10 mouse cellular contexts compared by ENCODE assay signal in the genomic region with DNA sequence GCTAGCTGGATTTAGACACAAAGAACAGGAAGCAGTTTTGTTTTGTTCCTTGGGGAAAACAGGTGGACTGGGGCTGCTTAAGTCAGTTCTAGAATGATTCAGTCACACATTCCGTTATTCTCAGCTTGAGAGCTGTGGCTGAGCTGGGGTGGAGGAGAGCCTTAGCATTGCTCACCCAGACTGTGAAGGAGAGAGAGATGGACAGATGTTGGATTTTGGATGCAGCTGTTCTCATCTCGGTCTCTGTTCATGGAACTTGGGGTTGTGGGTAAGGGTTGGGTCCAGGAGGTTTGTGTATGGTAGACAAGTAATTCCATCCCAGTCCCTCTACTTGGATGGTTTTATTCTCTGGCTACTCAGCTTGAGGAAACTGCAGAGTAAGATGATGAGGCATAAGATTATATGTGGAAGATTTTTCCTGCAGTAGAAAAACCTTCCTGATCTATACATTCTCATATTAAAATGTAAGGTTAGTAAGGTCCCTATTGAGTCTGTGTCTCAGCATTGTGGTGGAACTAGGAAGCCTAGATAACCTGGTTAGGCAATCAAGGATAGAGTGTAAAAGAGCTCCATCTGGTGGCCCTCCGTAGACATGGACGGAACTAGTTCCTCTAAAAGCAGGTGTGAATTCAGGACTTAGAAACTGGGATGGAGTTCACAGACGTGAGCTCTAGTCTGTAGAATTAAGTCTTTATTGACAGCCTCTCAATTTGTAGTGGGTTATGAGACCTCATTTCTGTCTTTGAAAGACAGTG. TPM values are rescaled to one million over a fixed set of nuclear protein-coding genes. Genes with fewer than 3 reads are reported as not detected.
DNase-seq lines count a peak whose midpoint lies in the region; ATAC-seq and TF ChIP-seq lines count a peak whose summit lies in the region.
"Had no signal": no experiment of that assay in that cellular context is flagged by ENCODE, and none has a peak within 500 bp of the region (broad histone marks: within the 10 kb centered on the region; RNA-seq: fewer than 3 reads in every experiment).

No protein-coding gene starts in this region.

- H3K9me3 ChIP-seq in forebrain, postnatal 0 days (ENCODE audit: low read length): no peaks in the 10 kb centered on the region
- H3K9me3 ChIP-seq in forebrain, embryonic 13.5 days (replicated peaks): no peaks in the 10 kb centered on the region
- no peaks in the 10 kb centered on the region for H3K9me3 ChIP-seq in neural tube, embryonic 12.5 days
- H3K9me3 ChIP-seq in hindbrain, embryonic 16.5 days (ENCODE audit: control insufficient read depth, low read length): no peaks in the 10 kb centered on the region
- H3K9me3 ChIP-seq: heart, embryonic 15.5 days had no signal

- peak; percentile 73; the same call in 1 of the 2 replicates for ATAC-seq in forebrain, postnatal 0 days
- ATAC-seq in forebrain, embryonic 13.5 days: no peak
- 0 out of 2 replicates have a peak, but pooled peaks have one; percentile 37 for ATAC-seq in neural tube, embryonic 12.5 days (ENCODE audit: low FRiP score, low read depth)
- ATAC-seq in hindbrain, embryonic 16.5 days: peak; percentile 77

- no peak overlapping the region for H3K4me3 ChIP-seq in forebrain, postnatal 0 days (ENCODE audit: low read depth, low read length)
- no peak overlapping the region for H3K4me3 ChIP-seq in forebrain, embryonic 13.5 days
- H3K4me3 ChIP-seq in neural tube, embryonic 12.5 days: no peak overlapping the region
- H3K4me3 ChIP-seq in hindbrain, embryonic 16.5 days (ENCODE audit: low read length): no peak overlapping the region
- H3K4me3 ChIP-seq: heart, embryonic 15.5 days; myocyte had no signal

- H3K27me3 ChIP-seq in forebrain, postnatal 0 days (ENCODE audit: insufficient read depth, low read length): no peaks in the 10 kb centered on the region
- no peaks in the 10 kb centered on the region for H3K27me3 ChIP-seq in forebrain, embryonic 13.5 days
- no peaks in the 10 kb centered on the region for H3K27me3 ChIP-seq in neural tube, embryonic 12.5 days (replicated peaks)
- H3K27me3 ChIP-seq in hindbrain, embryonic 16.5 days (replicated peaks; ENCODE audit: control insufficient read depth, insufficient read depth, low read length): no peaks in the 10 kb centered on the region
- H3K27me3 ChIP-seq: heart, embryonic 15.5 days had no signal

- no peak overlapping the region for H3K27ac ChIP-seq in forebrain, postnatal 0 days (ENCODE audit: low read depth, low read length)
- no peak overlapping the region for H3K27ac ChIP-seq in forebrain, embryonic 13.5 days
- no peak overlapping the region for H3K27ac ChIP-seq in neural tube, embryonic 12.5 days
- H3K27ac ChIP-seq in hindbrain, embryonic 16.5 days (ENCODE audit: low read depth, low read length): no peak overlapping the region
- H3K27ac ChIP-seq: heart, embryonic 15.5 days had no signal

- no peak overlapping the region for H3K9ac ChIP-seq in forebrain, postnatal 0 days
- H3K9ac ChIP-seq in forebrain, embryonic 13.5 days: no peak overlapping the region
- no peak overlapping the region for H3K9ac ChIP-seq in neural tube, embryonic 12.5 days
- H3K9ac ChIP-seq in hindbrain, embryonic 16.5 days (ENCODE audit: low read depth, low read length): no peak overlapping the region
- H3K9ac ChIP-seq: heart, embryonic 15.5 days had no signal

- peaks cover 65% of the 10 kb centered on the region for H3K36me3 ChIP-seq in forebrain, postnatal 0 days (ENCODE audit: insufficient read depth)
- peaks cover 83% of the 10 kb centered on the region for H3K36me3 ChIP-seq in forebrain, embryonic 13.5 days (ENCODE audit: poor library complexity, severe bottlenecking)
- peaks cover 70% of the 10 kb centered on the region for H3K36me3 ChIP-seq in neural tube, embryonic 12.5 days
- peaks cover 26% of the 10 kb centered on the region for H3K36me3 ChIP-seq in hindbrain, embryonic 16.5 days (ENCODE audit: control insufficient read depth, insufficient read depth, low read length)

- DNase-seq in forebrain, postnatal 0 days: peak; percentile 57
- DNase-seq in neural tube, embryonic 10.5 days (ENCODE audit: extremely low spot score, low spot score): no peak
- peak; percentile 44 for DNase-seq in retina, postnatal 1 day
- no peak for DNase-seq in adrenal gland, adult 18-20 months (ENCODE audit: low spot score in 2 of 2)
- no peak for DNase-seq in urinary bladder, postnatal 36 days (ENCODE audit: low spot score in 2 of 2)

- peak; percentile 62 for TF ChIP-seq CTCF in forebrain, postnatal 0 days (IDR thresholded peaks at IDR 0.05; ENCODE audit: low read depth)

- no peak overlapping the region for H3K4me2 ChIP-seq in forebrain, postnatal 0 days (ENCODE audit: low read depth)
- no peak overlapping the region for H3K4me2 ChIP-seq in forebrain, embryonic 13.5 days
- H3K4me2 ChIP-seq in neural tube, embryonic 12.5 days (replicated peaks): no peak overlapping the region
- no peak overlapping the region for H3K4me2 ChIP-seq in hindbrain, embryonic 16.5 days (ENCODE audit: low read length)
- H3K4me2 ChIP-seq: heart, embryonic 15.5 days had no signal

- WGBS in forebrain, postnatal 0 days: 78% methylated on average over 5 of the region's 5 CpGs
- WGBS in forebrain, embryonic 13.5 days: 77% methylated on average over 5 of the region's 5 CpGs
- WGBS in neural tube, embryonic 12.5 days: 82% methylated on average over 5 of the region's 5 CpGs
- 70% methylated on average over 5 of the region's 5 CpGs for WGBS in hindbrain, embryonic 16.5 days

- H3K4me1 ChIP-seq in forebrain, postnatal 0 days (ENCODE audit: insufficient read depth): no peaks in the 10 kb centered on the region
- H3K4me1 ChIP-seq in forebrain, embryonic 13.5 days: no peaks in the 10 kb centered on the region
- no peaks in the 10 kb centered on the region for H3K4me1 ChIP-seq in neural tube, embryonic 12.5 days
- H3K4me1 ChIP-seq in hindbrain, embryonic 16.5 days (ENCODE audit: control insufficient read depth, insufficient read depth, low read depth, low read length): no peaks in the 10 kb centered on the region
- H3K4me1 ChIP-seq: heart, embryonic 15.5 days had no signal

RNA-seq across cellular contexts. Expression of gene Dera, which starts 7.0 kb away (rescaled TPM):
- 5.0 and 9.1 TPM in 2 replicates for total RNA-seq in forebrain, postnatal 0 days (2014; rRNA removed)
- 10.6 and 11.0 TPM in 2 replicates for polyA plus RNA-seq in forebrain, postnatal 0 days (2015; fragmentation: Nextera tagmentation; extraction: Ambion mirVana)
- 19.0 and 20.1 TPM in 2 replicates for polyA plus RNA-seq in forebrain, embryonic 13.5 days (2015; fragmentation: Nextera tagmentation; extraction: Ambion mirVana)
- polyA plus RNA-seq in neural tube, embryonic 12.5 days (2016; fragmentation: Nextera tagmentation; extraction: Ambion mirVana): 38.3 and 38.7 TPM in 2 replicates
- polyA plus RNA-seq in hindbrain, embryonic 16.5 days (2015; fragmentation: Nextera tagmentation; extraction: Ambion mirVana): 13.7 and 14.3 TPM in 2 replicates
- total RNA-seq in adrenal gland, adult 18-20 months (2021): 10 to 100 TPM; 13.0 to 15.7 TPM

RNA-seq across cellular contexts. Expression of gene Strap, which starts 12.5 kb away (rescaled TPM):
- total RNA-seq in forebrain, postnatal 0 days (2014; rRNA removed): 126 and 132 TPM in 2 replicates
- 190 and 204 TPM in 2 replicates for polyA plus RNA-seq in forebrain, postnatal 0 days (2015; fragmentation: Nextera tagmentation; extraction: Ambion mirVana)
- 194 and 206 TPM in 2 replicates for polyA plus RNA-seq in forebrain, embryonic 13.5 days (2015; fragmentation: Nextera tagmentation; extraction: Ambion mirVana)
- 192 and 194 TPM in 2 replicates for polyA plus RNA-seq in neural tube, embryonic 12.5 days (2016; fragmentation: Nextera tagmentation; extraction: Ambion mirVana)
- polyA plus RNA-seq in hindbrain, embryonic 16.5 days (2015; fragmentation: Nextera tagmentation; extraction: Ambion mirVana): 154 and 159 TPM in 2 replicates
- 100 to 1,000 TPM; 110 to 134 TPM for total RNA-seq in adrenal gland, adult 18-20 months (2021)

Comparison
In these comparisons a context has a peak if more than half of its experiments do, and no peak if none do; other contexts are left out.
1. DNase-seq: peak in forebrain, postnatal 0 days (single experiment) and retina, postnatal 1 day (single experiment); none in neural tube, embryonic 10.5 days (single experiment), adrenal gland, adult 18-20 months (0 of 2) and urinary bladder, postnatal 36 days (0 of 2).